Mouse (Mus musculus) layer of hippocampus, adult 18-20 months (tissue): ENCODE measurements around the gene Gm49673. TPM values are rescaled to one million over a fixed set of nuclear protein-coding genes. Genes with fewer than 3 reads are reported as not detected.
"Not testable (repeated sequence)": the region's sequence is repeated elsewhere in the genome, so short reads cannot be mapped to it uniquely, and the experiment has no call there.

Experiments
- DNase-seq, 2 experiments: peaks; one replicate each; pipeline ENCODE4 v3.0.0; 2022; ENCODE audit warnings: low spot score in 2 of 2
- total RNA-seq, 2 experiments: library from RNA; stranded (reverse); gene quantifications; 2 replicates each; pipeline ENCODE4 v1.2.3; 2021

The Gm49673 gene
- total RNA-seq, 2 experiments from 2014 or later = 0.13 to 0.22 TPM

DNA sequence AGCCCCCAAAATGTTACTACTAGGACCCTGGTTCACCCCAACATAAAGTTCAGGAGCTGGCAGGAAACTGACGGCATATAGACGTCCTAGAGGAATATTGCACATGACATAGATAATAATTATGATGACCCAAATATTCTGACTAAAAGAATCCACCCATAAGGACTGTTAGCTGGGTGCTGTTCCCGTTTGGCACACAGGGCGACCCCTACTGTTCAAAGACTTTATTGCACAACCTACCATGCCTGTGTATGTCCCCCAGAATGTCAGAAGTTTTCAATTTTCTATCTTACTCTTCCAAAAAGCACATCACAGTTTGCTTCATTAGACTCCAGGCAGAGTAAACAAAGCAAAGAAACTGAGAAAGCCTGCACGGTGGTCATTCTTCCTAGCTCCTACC lies 101.4 kb downstream of the Gm49673 start:
- peak; percentile 32 to 87 for DNase-seq

- not testable (repeated sequence) for DNase-seq
These were observed 106.4 kb downstream of the Gm49673 start for GRCm38 (mm10) chr17:8041197-8041596.

GRCm38 (mm10) chr17:8039916-8040635 lies 107.5 kb downstream of the Gm49673 start:
- not testable (repeated sequence) for DNase-seq

- not testable (repeated sequence) for DNase-seq
These were observed 110.6 kb downstream of the Gm49673 start for GRCm38 (mm10) chr17:8036976-8037375.

Other genes starting within 250 kb of the Gm49673 start
- 1 to 10 TPM; 4.8 to 6.0 TPM for gene Tagap, start 221.8 kb downstream of the Gm49673 start, total RNA-seq
- gene Rsph3a, start 202.2 kb downstream of the Gm49673 start, total RNA-seq = 10 to 100 TPM; 44.3 to 45.8 TPM
- 1 to 10 TPM; 7.8 to 7.9 TPM for gene Rnaset2a, start 309 bp upstream of the Gm49673 start, total RNA-seq
- 10 to 100 TPM; 12.7 to 13.0 TPM for gene Fgfr1op, start 17.7 kb upstream of the Gm49673 start, total RNA-seq
- under 1 TPM in 1 of 2 experiments, not detected in 1; 0.47 TPM for gene Ccr6, start 88.3 kb upstream of the Gm49673 start, total RNA-seq
- gene Mpc1, start 135.1 kb upstream of the Gm49673 start, total RNA-seq = 100 to 1,000 TPM; 134 to 141 TPM
- 10 to 100 TPM; 52.1 to 53.9 TPM for gene Sft2d1, start 163.3 kb upstream of the Gm49673 start, total RNA-seq
- 10 to 100 TPM; 23.0 to 26.6 TPM for gene Prr18, start 189.7 kb upstream of the Gm49673 start, total RNA-seq
- gene T2, start 208.2 kb upstream of the Gm49673 start, total RNA-seq = 1 to 10 TPM in 1 of 2 experiments, under 1 TPM in 1; 0.38 to 1.8 TPM